Mouse (Mus musculus) kidney, postnatal 0 days (tissue): ENCODE measurements around the gene Fads2. TPM values are rescaled to one million over a fixed set of nuclear protein-coding genes. Genes with fewer than 3 reads are reported as not detected.

Source experiments
- ATAC-seq: fragments of 200-750 bp; cut with Nextera tagmentation; replicated peaks from 2 replicates; pipeline ENCODE4 v1.8.0; 2017; ENCODE audit warnings: low read depth, moderate number of reproducible peaks, moderate TSS enrichment, moderate library complexity; ENCODE audit not compliant: low FRiP score
- DNase-seq: peaks from one replicate; pipeline ENCODE4 v3.0.0-alpha.2; 2016; ENCODE audit warnings: low spot score
- H3K27ac ChIP-seq: fragments of 300-500 bp; sonication (generic); 2 replicates; pipeline ENCODE4 v1.5.1; 2014; ENCODE audit warnings: mild to moderate bottlenecking
- H3K27me3 ChIP-seq: fragments of 300-500 bp; sonication (generic); 2 replicates; pipeline ENCODE4 v1.6.1; 2014; ENCODE audit warnings: low read length, mixed read lengths; ENCODE audit not compliant: insufficient read depth
- H3K36me3 ChIP-seq: fragments of 300-500 bp; sonication (generic); 2 replicates; pipeline ENCODE4 v1.6.1; 2014; ENCODE audit warnings: low read length, mixed read lengths; ENCODE audit not compliant: insufficient read depth
- H3K4me1 ChIP-seq: fragments of 300-500 bp; sonication (generic); replicated peaks from 2 replicates; pipeline ENCODE4 v1.6.1; 2014; ENCODE audit warnings: antibody characterized with exemption, low read length, mixed read lengths; ENCODE audit not compliant: insufficient read depth
- H3K4me2 ChIP-seq: fragments of 300-500 bp; sonication (generic); 2 replicates; pipeline ENCODE4 v1.6.1; 2014; ENCODE audit warnings: mild to moderate bottlenecking, low read length, moderate library complexity, mixed read lengths
- H3K4me3 ChIP-seq: fragments of 300-500 bp; sonication (generic); replicated peaks from 2 replicates; pipeline ENCODE4 v1.5.1; 2014; ENCODE audit warnings: low read depth, low read length
- H3K9ac ChIP-seq: fragments of 300-500 bp; sonication (generic); 2 replicates; pipeline ENCODE4 v1.6.1; 2014; ENCODE audit warnings: low read depth, low read length
- H3K9me3 ChIP-seq: fragments of 300-500 bp; sonication (generic); replicated peaks from 2 replicates; pipeline ENCODE4 v1.6.1; 2016; ENCODE audit warnings: low read length, inconsistent platforms, mixed read lengths
- CTCF ChIP-seq: IDR thresholded peaks from 2 replicates; pipeline ENCODE4 v1.5.1; 2016; ENCODE audit warnings: antibody characterized with exemption, low read depth, mild to moderate bottlenecking, moderate library complexity
- WGBS: fragments of 180-500 bp; shearing (Covaris S2); extraction: QIAGEN DNeasy Blood & Tissue Kit; methylation state at CpG from one replicate; pipeline ENCODE4 v1.1.7; 2014; 5-methylcytosine and 5-hydroxymethylcytosine counted together
- polyA plus RNA-seq: library from polyadenylated mRNA; unstranded; fragments of >200 nt; fragmentation: Nextera tagmentation; extraction: Ambion mirVana; gene quantifications from 2 replicates; pipeline ENCODE4 v1.2.1, GENCODE M21; 2015

Gene Fads2
- polyA plus RNA-seq, result 37.1 and 38.2 TPM in 2 replicates

DNA sequence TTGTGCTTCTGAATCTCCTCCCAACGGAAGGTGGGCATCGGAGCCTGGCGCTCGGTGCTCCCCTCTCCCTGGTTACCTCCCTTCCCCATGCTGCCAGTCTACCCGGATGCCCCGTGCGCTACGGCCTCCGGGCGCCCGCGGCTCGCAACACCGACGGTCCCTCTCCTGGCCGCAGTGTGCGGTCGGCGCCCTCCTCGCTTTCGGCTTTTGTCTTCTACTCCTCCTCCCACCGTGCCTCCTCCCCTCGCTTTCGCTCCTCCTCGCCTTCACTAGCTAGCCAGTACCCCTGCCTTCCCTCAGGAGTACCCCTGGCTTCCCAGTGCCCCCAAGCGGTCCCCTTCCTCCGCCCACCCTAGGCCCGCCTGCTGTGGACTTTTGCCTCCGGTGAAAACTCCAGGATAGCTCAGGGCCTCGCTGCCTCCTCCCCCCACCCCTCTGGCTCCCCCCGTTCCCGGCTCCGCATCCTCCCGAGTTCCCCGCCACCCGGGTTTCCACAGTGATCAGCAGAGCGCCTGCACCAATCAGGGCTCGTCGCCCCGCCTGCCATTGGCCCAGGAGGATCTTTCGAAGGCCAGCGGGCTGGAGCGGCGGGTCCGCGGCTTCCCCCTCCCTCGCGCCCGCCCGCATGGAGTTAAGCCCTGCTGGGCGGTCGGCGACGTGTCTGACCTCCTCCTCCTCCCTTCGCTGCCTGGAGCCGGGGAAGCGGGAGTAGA lies at the start of gene Fads2:
Gene Fads2, minus strand, starts transcription at position 406 of the 713 bp plus-strand sequence.
- Histone ChIP-seq H3K36me3 (no peaks in the 10 kb centered on the region), H3K9ac (peak within 1 kb of the TSS; percentile 69), H3K9me3 (no peaks in the 10 kb centered on the region), H3K4me2 (peak within 1 kb of the TSS; percentile 86), H3K27me3 (no peaks in the 10 kb centered on the region), H3K4me3 (peak within 1 kb of the TSS; percentile 65), H3K4me1 (peaks cover 12% of the 10 kb centered on the region), H3K27ac (peak within 1 kb of the TSS; percentile 87)
- WGBS, result under 1% methylated on average over 55 of the region's 57 CpGs
- TF ChIP-seq CTCF, result peak; percentile 15; the same call in 1 of the 2 replicates
- ATAC-seq, result peak; percentile 92
- peak; percentile 96 for DNase-seq

DNA sequence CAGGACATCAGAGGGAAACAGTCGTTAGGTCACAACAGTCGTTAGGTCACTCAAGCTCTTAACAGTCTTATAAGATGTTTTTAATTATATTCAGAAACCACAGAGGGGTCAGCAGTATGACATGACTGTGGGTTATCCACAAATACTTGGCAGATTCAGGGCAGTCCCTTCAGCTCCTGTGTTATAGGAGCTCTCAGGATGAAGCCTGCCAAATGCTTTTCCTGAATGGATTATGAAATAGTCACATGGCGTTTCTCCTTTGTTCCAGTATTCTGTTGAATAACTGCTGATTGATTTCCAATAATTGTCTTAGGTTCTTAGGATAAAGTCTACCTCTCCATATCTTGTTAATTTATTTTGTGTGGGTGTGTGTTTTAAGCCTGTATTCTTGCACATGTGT lies 47.6 kb upstream of the Fads2 start:
- TF ChIP-seq CTCF, result no peak
- H3K4me1 ChIP-seq, result no peaks in the 10 kb centered on the region
- no peaks in the 10 kb centered on the region for H3K9me3 ChIP-seq
- no peaks in the 10 kb centered on the region for H3K36me3 ChIP-seq
- no peak overlapping the region for H3K4me2 ChIP-seq
- 59% methylated on average over 3 of the region's 3 CpGs for WGBS
- H3K4me3 ChIP-seq, result no peak overlapping the region
- DNase-seq, result no peak
- no peak overlapping the region for H3K9ac ChIP-seq
- H3K27me3 ChIP-seq, result no peaks in the 10 kb centered on the region
- no peak overlapping the region for H3K27ac ChIP-seq
- ATAC-seq, result no peak

- TF ChIP-seq CTCF, result no peak
- 73% methylated on average over 6 of the region's 6 CpGs for WGBS
- Histone ChIP-seq H3K4me2 (no peak overlapping the region), H3K9ac (no peak overlapping the region), H3K27me3 (no peaks in the 10 kb centered on the region), H3K27ac (no peak overlapping the region), H3K4me1 (no peaks in the 10 kb centered on the region), H3K36me3 (no peaks in the 10 kb centered on the region), H3K4me3 (no peak overlapping the region), H3K9me3 (no peaks in the 10 kb centered on the region)
- ATAC-seq (no peak), DNase-seq (no peak)
Measured at GRCm38 (mm10) chr19:10148555-10148954, 47.0 kb upstream of the Fads2 start.

- no peaks in the 10 kb centered on the region for H3K27me3 ChIP-seq
- TF ChIP-seq CTCF, result no peak
- WGBS, result 60% methylated on average over 4 of the region's 4 CpGs
- H3K4me2 ChIP-seq, result no peak overlapping the region
- no peaks in the 10 kb centered on the region for H3K36me3 ChIP-seq
- H3K4me1 ChIP-seq, result no peaks in the 10 kb centered on the region
- no peak overlapping the region for H3K4me3 ChIP-seq
- no peak overlapping the region for H3K27ac ChIP-seq
- DNase-seq (no peak), ATAC-seq (no peak)
- no peak overlapping the region for H3K9ac ChIP-seq
- H3K9me3 ChIP-seq, result no peaks in the 10 kb centered on the region
Measured at GRCm38 (mm10) chr19:10144464-10144863, 42.9 kb upstream of the Fads2 start.

- ATAC-seq (no peak), DNase-seq (no peak)
- Histone ChIP-seq H3K4me2 (no peak overlapping the region), H3K9me3 (no peaks in the 10 kb centered on the region), H3K4me1 (no peaks in the 10 kb centered on the region), H3K27me3 (no peaks in the 10 kb centered on the region), H3K36me3 (no peaks in the 10 kb centered on the region), H3K27ac (no peak overlapping the region), H3K4me3 (no peak overlapping the region), H3K9ac (no peak overlapping the region)
- 64% methylated on average over 2 of the region's 2 CpGs for WGBS
- no peak for TF ChIP-seq CTCF
Measured at GRCm38 (mm10) chr19:10143667-10144066, 42.1 kb upstream of the Fads2 start.

DNA sequence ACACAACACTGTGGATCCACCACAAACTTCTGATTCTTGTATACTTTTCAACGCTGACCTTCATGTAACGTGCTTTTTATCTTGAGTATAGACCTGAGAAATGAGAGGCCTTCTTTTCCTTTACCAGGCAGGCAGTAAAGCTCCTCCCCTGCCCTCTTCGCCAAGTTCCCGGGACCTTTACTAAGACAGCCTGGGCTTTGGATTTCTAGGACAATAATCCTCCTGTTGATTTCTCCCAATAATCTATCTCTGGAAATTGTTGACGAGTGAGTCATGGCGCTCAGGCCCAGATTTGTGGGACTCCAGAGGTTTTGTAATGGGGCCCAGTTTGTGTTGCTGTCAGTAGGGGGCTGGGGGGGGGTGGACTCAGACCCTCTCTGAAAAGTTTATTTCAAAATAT lies 38.2 kb upstream of the Fads2 start:
- WGBS, result 85% methylated on average over 6 of the region's 6 CpGs
- ATAC-seq (no peak), DNase-seq (no peak)
- Histone ChIP-seq H3K4me2 (no peak overlapping the region), H3K27me3 (no peaks in the 10 kb centered on the region), H3K36me3 (no peaks in the 10 kb centered on the region), H3K4me1 (no peaks in the 10 kb centered on the region), H3K9me3 (no peaks in the 10 kb centered on the region), H3K9ac (no peak overlapping the region), H3K4me3 (no peak overlapping the region), H3K27ac (no peak overlapping the region)
- no peak for TF ChIP-seq CTCF
